Mouse (Mus musculus) thymus, postnatal 10 days (tissue): ENCODE measurements around the gene Fam169b.
A peak's percentile ranks its signal among the peaks of the same experiment; 100 is the strongest.

Experiments used
- DNase-seq, 2 experiments: peaks; one replicate each; pipeline ENCODE4 v3.0.0; 2021; ENCODE audit warnings: low spot score in 2 of 2

Fam169b gene

GRCm38 (mm10) chr7:68285851-68286298 lies 12.2 kb downstream of the Fam169b start:
- DNase-seq: peak; percentile 62

GRCm38 (mm10) chr7:68286526-68287481 lies 13.2 kb downstream of the Fam169b start:
- DNase-seq: peak; percentile 57 to 59

DNA sequence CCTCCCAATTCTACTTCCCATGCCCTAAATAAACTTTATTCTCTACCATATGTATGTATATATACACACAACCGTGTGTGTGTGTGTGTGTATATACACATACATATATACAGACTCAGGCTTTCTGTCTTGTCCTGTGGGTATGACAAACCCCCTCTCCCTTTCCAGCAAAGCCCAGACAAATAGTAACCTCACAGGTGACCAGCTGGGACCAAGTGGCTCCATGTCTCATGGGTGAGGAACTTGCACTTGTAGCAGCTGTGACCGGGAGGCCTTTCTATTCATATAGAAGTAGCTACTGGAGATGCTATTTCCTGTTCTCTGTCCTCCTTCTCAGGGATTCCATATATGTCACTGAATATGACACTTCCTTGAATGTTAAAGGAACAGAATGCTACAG lies 13.9 kb downstream of the Fam169b start:
- DNase-seq: no peak

DNA sequence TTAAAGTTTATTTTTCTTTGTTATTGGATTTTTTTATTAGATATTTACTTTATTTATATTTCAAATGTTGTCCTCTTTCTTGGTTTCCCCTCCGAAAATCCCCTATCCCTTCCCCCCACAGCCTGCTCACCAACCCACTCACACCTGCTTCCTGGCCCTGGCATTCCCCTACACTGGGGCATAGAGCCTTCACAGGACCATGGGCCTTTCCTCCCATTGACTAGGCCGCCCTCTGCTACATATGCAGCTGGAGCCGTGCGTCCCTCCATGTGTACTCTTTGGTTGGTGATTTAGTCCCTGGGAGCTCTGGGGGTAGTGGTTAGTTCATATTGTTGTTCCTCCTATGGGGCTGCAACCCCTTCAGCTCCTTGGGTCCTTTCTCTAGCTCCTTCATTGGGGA lies 14.4 kb downstream of the Fam169b start:
- DNase-seq: peak in 1 of 2 experiments; percentile 49

- peak in 1 of 2 experiments; percentile 27 for DNase-seq
Measured at GRCm38 (mm10) chr7:68289081-68289480, 15.4 kb downstream of the Fam169b start.

DNA sequence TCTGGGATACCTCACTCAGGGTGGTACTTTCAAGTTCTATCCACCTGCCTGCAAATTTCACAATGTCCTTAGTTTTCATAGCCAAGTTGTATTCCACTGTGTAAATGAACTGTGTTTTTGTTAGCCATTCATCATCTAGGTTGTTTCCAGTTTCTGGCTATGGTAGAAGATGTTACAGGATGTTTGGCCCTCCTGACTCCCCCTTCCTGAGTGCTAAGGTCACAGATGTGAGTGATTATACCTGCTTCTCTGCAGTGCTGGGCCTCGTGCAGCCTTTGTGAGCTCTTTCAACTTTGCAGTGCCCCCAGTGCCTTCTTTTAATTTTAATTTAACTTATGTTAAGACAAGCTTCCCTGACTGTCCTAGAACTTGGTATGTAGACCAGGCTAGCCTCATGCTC lies 18.0 kb downstream of the Fam169b start:
- no peak for DNase-seq

DNA sequence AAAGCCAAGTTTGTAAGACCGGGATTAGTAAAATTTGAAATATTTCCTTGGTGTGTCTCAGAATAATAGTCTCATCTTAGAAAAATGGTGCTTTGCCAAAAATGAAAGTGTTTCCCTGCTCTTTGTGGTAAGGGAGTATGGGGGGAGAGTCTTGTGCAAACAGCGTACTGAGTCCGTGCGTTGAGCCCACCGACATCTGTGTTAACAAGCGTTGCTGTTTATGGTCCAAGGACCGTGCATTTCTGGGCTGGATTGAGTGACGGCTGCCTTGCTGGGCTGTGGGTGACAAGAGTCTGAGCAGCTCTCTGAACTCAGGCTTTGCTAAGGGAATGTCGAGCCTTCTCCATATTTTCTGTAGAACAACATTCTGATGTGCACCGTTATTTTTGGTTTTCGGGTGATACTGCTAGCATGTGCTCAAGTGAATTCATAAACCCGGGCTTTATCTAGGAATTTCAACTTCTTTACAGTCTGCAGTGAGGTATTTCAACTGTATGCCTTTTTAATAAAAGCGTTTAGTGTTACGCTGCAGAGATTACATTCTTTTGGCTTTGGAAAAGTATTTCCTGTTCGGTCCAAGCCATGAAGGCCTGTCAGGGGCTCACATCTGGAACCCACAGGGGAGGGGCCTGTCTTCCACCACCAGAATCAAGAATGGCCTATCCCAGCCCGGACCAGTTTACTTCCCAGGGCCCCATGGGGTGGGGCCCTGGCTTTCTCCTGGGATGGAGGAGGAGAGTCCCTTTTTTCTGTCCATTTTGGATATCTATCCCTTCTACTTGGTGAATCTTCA lies 20.6 kb downstream of the Fam169b start:
- DNase-seq: no peak

DNA sequence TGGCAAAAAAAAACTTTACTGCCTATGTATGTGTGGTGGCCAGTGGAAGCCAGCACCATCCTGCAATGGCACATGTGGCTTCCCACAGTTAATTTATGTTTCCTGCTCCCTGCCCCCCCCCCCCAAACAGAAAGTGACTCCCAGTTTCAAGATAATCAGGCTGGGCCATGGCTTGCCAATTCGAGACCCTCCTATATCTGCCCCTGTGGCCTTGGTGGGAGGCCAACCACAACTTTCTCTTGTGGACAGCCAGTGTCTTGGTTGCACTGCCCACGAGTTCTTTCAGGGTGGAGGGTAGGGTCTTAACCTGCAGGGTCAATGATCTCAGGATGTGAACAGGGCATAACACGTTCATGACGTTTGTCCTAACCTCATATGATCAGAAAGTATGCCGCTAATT lies 22.8 kb downstream of the Fam169b start:
- DNase-seq: no peak

DNA sequence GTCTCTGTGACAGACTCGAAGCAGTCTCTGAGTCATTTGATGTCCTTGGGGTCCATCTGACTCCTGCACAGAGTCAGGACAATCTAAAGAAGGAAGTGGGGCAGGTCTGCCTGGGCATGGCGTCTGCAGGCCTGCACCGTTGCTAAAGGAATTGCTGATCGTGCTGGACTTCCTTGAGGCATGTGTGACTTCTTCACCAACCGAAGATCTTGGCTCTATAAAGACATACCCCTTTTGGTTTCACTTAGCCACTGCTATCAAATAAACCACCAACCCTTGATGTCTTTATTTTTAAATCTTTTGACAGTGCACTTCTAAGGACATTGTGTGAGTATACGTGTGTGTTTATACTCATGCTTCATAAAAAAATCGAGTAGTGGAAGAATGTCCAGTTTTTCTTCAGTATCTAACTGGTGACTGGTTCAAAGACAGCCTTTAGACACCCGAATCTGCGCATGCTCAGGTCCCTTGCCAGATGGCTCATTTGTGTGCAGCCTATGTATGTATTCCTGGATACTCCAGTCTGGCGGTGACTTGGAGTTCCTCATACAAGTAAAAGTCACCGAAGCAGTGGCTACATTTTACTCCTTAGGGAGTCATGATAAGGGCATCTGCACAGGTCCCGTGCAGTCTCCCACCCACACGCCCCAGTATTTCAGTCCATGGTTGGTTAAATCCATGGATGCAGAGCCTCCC lies 24.9 kb downstream of the Fam169b start:
- no peak for DNase-seq

GRCm38 (mm10) chr7:68301160-68301559 lies 27.5 kb downstream of the Fam169b start:
- DNase-seq: no peak

- DNase-seq: peak; percentile 51 to 87
Measured at GRCm38 (mm10) chr7:68302586-68303433, 29.2 kb downstream of the Fam169b start.

DNA sequence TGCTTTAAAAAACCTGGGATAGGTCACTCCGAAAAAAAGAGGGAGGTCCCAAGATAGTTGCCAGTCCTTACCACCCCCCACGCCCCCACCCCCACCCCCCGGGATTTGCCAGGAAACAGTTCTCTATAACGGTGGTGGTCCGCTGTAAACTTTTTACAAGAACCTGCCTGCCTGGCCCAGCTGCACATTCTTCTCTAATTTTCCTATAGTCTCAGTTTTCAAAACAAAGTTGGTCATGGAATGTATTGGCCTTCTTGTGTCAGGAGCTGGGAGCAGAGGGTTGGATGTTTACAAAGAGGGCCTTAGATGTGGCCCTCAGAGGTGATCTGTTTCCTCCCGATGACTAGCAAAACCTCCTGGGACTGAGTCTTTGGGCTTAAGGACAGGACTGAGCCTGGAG lies 30.0 kb downstream of the Fam169b start:
- DNase-seq: no peak

DNA sequence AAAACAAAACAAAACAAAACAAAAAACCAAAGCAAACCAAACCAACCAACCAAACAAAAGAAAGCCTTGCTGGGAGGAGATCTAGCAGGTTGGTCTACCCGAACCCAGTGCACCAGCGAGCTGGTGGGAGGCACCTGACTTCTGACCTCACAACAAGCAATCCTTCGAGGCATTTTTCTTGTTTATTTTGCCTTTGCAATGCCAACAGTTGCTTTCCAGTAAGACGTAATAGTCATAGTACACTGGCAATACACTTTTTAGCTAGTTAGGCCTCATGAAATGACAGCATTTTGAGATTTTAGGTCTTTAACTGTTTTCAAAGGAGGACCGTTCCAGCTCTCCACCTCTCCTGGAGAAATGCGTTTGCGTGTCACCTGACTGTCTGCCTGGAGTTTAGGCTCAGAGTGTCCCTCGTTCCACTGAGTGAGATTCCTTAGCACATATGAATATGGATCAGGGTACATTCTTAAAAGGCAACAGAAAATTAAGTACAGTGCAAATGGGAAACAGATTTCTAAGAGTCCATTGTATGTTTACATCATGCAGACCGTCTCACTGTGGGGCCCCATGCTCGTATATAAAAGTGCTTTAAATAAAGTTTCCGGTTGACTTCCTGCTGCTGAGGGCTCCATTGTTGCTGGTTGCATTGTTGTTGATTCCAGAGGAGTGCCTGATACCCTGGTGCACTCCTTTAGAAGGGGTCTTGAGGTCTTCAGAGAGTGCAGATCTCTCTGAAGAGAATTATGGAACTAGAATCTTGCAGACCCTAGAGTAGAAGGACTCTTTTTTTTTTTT lies 32.3 kb downstream of the Fam169b start:
- DNase-seq: no peak

DNA sequence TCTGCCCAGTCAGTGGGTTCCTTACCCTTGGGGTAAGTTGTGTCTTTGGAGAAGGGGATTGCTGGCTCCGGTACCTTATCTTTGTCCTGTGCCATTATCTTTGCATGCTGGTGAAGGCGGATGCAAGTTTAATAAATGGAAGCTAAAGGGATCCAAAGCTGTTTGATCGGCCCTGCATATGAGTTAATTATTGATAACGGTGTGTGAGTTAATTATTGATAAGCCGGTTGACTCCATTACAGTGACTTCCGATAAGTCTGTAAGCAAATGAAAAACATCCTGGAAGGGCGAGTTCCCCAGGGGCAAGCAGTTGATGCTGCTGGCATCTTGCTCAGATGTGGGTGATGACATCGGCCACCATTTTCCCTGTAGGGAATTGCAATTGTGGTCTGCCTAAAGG lies 33.1 kb downstream of the Fam169b start:
- DNase-seq: no peak

- no peak for DNase-seq
Measured at GRCm38 (mm10) chr7:68311469-68311868, 37.8 kb downstream of the Fam169b start.

- DNase-seq: no peak
Measured at GRCm38 (mm10) chr7:68312395-68312794, 38.8 kb downstream of the Fam169b start.

DNA sequence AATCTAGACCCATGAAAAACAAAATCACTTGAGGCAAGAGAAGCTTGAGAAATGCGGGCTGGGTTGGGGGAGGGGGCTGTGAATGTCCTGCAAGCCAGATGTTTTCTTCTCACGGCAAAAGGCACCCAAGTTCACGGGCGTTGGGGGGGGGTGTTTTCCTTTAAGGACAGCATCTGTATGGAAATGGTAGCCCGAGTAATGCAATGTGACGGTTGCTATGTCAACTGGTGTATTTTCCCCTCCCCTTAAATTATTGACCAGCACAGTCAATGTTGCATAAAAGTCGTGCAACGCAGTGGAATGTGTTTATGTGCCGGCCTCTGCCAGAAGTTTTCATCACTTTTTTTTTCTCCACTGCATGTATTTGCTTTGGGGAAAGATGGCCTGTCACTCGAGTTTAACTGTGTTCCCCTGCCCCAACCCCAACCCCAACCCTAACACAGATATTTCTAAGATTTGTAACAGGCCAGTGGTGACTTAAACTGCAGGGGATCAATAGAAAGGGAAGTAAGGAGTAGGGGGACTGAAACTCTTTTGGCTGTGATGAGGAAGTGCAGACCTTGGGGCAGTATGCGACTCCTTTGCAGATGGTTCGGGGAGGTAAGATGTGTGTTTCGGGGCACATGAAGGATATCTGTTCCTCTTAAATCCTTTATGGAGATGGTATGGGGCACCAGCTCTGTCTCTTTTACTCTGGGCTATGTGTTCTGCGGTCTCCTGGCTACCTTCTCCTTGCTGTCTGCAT lies 39.6 kb downstream of the Fam169b start:
- DNase-seq: no peak

GRCm38 (mm10) chr7:68314286-68314685 lies 40.6 kb downstream of the Fam169b start:
- DNase-seq: no peak

DNA sequence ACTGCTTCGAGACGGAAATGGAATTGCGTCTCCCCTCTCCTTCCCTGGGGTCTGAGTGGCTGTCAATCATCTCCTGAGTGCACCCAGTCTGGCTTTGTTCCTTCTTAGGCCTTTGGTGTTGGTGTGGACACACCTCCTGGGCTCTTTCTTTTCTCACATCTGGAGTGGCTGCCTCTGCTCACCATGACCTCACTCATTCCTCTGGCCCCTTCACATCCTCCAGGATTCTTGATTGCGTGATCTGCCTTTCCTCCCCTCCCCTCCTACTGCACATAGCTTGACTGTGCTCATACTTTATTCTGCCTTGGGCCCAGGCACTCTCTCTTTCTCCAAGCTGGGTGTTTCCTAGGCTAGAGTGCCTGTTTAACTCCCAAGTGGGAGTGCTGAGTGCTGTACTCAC lies 41.4 kb downstream of the Fam169b start:
- DNase-seq: no peak
